Mouse (Mus musculus) liver, embryonic 14.5 days (tissue): Measurements from ENCODE around the gene BC005624.

ENCODE experiments used
- CTCF ChIP-seq: IDR thresholded peaks from 2 replicates; pipeline ENCODE4 v1.5.1; 2016; ENCODE audit warnings: antibody characterized with exemption, low read depth, control low read depth
- EP300 ChIP-seq: IDR thresholded peaks from 2 replicates; pipeline ENCODE4 v1.6.1; 2016; ENCODE audit warnings: antibody characterized with exemption, low read depth

GRCm38 (mm10) chr2:31013371-31014120, 31.5 kb upstream of the BC005624 start:
- TF ChIP-seq CTCF (no peak), EP300 (no peak)
